Mouse (Mus musculus) ovary, postnatal 10 days (tissue): ENCODE data around the gene Lrit3.
"Not testable (repeated sequence)": the region's sequence is repeated elsewhere in the genome, so short reads cannot be mapped to it uniquely, and the experiment has no call there.

Experiments used
- DNase-seq: peaks from one replicate; pipeline ENCODE4 v3.0.0; 2022; ENCODE audit warnings: low spot score

Lrit3 gene

GRCm38 (mm10) chr3:129771210-129771609 lies 32.6 kb downstream of the Lrit3 start:
- DNase-seq, result no peak

- DNase-seq, result no peak
Observed at GRCm38 (mm10) chr3:129766971-129767794, 36.6 kb downstream of the Lrit3 start.

- DNase-seq, result no peak
Observed at GRCm38 (mm10) chr3:129766106-129766505, 37.7 kb downstream of the Lrit3 start.

- DNase-seq, result not testable (repeated sequence)
Observed at GRCm38 (mm10) chr3:129757599-129757998, 46.2 kb downstream of the Lrit3 start.

- DNase-seq, result no peak
Observed at GRCm38 (mm10) chr3:129754650-129755604, 48.9 kb downstream of the Lrit3 start, which contains the start of gene Egf. TSS of gene Egf (minus strand) at chr3:129755316.

- no peak for DNase-seq
Observed at GRCm38 (mm10) chr3:129744803-129745202, 59.0 kb downstream of the Lrit3 start.

- no peak for DNase-seq
Observed at GRCm38 (mm10) chr3:129742781-129743180, 61.0 kb downstream of the Lrit3 start.

- no peak for DNase-seq
Observed at GRCm38 (mm10) chr3:129738291-129739183, 65.3 kb downstream of the Lrit3 start.
